Mouse (Mus musculus) erythroid progenitor cell, adult 5-6 weeks (primary cell): Measurements from ENCODE around the gene Junb. TPM values are rescaled to one million over a fixed set of nuclear protein-coding genes. Genes with fewer than 3 reads are reported as not detected.

Source experiments
- ATAC-seq: replicated peaks from 2 replicates; pipeline ENCODE4 v1.8.0; 2016; ENCODE audit warnings: moderate number of reproducible peaks, mild to moderate bottlenecking, moderate TSS enrichment, inconsistent platforms; ENCODE audit not compliant: poor library complexity, low FRiP score, severe bottlenecking
- total RNA-seq, 2 experiments: library from RNA; stranded (forward) in 1 of 2; stranded (reverse) in 1 of 2; fragments of 150-400 nt in 1 of 2; fragments of 186-747, 209-891 nt in 1 of 2; gene quantifications; 2 replicates each; pipeline versions ENCODE4 v1.2.3 to v1.2.4; 2015 to 2017; ENCODE audit warnings: low replicate concordance in 2 of 2

Junb gene
- total RNA-seq, 2 experiments from 2014 or later, result 8.0 to 10.4 TPM

GRCm38 (mm10) chr8:84945633-84946527 lies 32.6 kb downstream of the Junb start:
- no peak for ATAC-seq

DNA sequence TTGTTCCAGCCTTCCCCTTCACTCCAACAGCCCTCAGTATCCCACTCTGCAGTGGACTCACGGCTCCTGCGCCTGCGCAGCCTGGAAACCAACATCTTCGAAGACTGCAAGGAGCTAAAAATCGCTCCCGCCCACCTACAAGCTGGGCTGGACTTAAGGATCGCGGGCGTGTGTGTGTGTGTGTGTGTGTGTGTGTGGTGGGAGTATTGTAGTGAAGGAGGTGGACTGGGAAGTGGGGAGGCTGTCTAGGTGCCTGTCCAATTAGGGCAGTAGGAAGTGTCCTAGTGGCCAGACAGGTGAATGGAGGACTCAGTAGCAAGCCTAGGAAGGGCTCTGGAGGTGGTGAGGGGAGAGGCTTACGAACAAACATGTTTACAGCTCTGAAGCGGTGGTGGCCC lies 33.3 kb downstream of the Junb start:
- ATAC-seq, result no peak

DNA sequence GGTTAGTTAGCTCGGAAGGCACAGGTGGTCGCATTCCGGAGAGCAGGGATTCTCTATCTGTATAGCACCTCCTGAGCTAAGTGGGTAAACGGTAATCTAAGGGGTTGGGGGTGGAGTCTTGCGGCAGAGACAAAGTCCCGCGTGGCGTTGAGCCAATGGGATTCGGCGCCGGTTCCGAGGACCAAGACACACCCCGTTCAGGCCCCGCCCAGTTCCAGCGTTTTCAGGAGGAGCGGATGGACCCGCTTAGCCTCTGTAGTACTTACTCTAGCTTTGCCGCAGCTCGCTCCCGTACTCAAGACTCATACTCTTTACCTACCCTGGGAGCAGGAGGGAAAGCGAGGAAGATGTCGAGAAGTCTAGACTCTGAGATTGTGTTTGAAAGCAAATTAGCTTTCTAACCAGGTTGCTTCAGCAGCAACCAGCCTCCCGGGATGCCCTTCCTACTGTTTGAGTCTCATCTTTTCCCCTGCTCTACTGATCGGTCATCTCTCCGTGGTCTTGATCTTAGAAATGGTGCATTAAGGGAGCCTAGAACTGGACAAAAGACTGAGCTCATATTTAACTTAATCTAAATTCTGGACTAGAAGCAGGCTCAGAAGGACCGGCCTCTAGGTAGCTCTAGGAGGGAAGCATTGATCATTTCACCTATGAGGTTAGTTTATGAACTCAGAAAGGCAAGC lies 33.9 kb downstream of the Junb start:
- peak; percentile 95 for ATAC-seq

DNA sequence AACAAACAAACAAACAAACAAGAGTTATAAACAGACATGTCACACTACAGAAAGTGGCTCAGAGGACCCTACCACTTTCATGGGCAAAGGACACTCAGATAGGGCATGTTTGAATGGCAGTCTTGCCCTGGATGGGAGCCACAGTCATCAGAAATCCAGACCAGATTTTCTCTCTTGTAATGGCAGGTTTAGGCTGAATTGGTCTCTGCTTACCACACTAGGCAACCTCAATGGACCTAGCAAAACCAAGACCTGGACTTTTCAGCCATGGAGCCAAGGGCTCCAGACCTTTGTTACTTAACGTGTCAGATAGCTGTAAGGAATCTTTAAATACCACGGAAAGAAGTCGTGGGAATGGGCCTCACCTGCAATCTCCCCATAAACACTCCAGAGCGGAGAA lies 34.8 kb downstream of the Junb start:
- ATAC-seq, result no peak

DNA sequence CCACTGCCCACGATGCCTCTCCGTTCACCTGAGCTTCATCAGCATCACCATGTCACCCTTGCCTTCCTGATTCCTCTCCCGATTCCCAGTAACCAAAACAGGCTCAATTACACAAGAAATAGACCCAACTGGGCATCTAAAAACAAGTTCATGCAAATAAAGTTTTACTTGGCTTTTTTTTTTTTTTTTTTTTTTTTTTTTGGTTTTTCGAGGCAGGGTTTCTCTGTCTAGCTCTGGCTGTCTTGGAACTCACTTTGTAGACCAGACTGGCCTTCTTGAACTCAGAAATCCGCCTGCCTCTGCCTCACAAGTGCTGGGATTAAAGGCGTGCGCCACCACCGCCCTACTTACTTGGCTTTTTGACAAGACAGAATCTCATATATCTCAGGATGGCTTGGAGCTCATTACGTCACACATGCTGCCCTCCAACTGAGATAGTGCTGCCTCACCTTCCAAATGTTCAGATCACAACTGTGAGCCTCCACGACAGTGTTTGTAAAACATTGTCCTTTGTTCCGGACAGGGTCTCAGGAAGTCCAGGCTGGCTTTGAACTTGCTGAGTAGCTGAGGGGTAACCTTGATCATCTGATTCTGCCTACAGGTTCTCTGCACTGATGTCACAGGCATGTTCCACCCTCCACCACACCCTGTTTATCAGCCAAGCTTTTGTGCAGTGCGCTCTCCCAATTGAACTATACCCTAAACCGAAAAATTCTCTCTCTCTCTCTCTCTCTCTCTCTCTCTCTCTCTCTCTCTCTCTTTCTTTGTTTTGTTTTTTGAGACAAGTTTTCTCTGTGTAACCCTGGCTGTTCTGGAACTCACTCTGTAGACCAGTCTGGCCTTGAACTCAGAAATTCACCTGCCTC lies 40.7 kb downstream of the Junb start:
- no peak for ATAC-seq

- ATAC-seq, result peak; percentile 80
Observed at GRCm38 (mm10) chr8:84936962-84937546, 41.5 kb downstream of the Junb start, which contains the start of gene Mast1. Gene Mast1, minus strand, starts transcription at chr8:84937359.

GRCm38 (mm10) chr8:84936041-84936961 lies 42.2 kb downstream of the Junb start:
- ATAC-seq, result no peak

DNA sequence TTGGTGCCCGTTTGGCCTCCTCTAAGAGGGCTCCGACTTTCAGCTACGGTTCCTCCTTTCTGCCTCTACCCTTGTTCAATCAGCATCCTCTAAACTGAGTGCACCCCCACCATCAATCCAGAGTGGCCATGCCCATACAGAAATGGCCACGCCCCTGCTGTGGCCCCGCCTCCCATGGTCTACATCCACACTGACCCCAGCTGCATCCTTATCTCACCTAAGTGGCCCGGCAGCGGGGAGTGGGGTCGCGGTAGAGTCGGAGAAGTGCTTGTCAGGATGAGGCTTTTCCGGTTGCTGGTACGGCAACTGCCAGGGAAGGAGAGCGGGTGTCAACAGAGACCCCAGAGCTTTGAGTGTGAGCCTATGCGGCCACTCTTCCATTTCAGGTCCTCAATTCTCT lies 43.0 kb downstream of the Junb start:
- no peak for ATAC-seq

DNA sequence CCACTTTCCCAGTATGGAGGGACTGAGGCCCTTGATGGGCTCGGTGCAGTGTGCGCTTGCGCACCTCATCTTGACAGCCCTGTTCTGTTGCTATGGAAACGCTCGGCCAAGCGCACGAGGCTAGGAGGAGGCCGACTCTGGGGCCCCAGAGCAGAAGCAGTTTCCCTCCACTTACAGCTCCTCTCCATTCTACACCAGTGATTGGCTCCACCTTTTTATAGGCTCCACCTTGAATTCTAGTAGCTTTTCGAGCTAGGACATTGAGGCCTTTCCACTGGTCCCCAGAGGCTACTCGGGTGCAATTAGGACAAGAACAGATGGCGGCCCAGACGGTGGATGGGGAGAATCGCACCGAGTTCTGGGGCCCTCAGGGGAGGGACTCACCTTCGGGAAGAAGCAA lies 43.7 kb downstream of the Junb start:
- ATAC-seq, result no peak

- no peak for ATAC-seq
Observed at GRCm38 (mm10) chr8:84933767-84934559, 44.6 kb downstream of the Junb start.

DNA sequence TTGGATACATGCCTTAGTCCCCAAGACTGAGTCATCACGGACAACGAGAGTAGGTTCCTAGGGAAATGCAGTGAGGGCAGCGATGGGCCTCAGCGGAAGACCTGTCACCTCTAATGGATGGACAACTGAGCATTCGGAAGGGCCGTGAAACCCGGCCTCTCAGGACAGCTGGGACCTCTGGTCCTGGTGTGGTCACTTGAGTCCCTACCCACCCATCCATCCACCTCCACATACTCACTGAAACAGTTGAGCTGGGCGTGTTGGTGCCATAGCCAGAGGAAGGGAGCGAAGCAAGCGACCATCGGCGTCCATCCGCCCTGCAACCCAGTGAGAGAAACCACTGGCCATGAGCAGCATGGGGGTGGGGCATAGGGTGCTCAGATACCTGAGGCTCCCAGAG lies 47.9 kb downstream of the Junb start:
- ATAC-seq, result no peak

DNA sequence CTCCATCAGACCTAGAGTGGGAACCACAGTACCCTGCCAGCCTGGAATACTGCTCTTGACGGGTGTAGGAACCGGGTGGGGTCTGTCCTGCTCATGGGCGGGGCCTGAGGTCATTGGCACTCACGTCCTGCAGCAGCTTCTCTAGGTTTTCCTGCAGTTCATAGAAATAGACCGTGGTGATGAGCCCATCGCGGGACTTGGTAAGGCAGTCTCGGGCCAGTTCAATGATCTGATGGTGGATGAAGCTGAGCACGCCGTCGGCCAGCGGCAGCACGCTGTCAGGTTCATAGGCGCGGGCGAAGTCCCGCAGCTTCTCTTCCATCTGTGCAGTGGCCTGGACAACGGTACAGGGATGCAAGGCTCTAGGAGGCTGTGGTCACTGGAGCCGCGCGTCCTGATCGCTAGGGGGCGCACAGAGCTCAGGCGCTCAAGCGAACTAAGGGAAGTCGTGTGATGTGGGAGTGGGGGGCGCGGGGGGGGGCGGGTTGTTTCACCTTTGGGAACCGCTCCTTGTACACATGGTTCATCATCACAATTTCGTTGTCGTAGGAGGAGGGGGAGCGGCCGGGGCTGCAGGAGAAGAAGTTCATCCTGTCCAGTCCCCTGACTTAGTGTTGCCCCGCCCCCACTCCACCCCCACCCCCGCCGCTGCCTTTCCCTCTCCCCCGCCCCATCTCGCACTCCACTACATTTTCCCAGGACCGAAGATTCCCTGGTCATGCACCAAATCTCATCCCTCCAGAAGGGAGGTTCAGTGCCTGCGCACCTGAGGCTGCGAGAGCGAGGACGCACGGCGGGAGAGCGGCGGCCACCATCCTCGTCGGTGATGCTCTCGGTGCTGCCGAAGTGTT lies 49.8 kb downstream of the Junb start:
- ATAC-seq, result peak; percentile 89

DNA sequence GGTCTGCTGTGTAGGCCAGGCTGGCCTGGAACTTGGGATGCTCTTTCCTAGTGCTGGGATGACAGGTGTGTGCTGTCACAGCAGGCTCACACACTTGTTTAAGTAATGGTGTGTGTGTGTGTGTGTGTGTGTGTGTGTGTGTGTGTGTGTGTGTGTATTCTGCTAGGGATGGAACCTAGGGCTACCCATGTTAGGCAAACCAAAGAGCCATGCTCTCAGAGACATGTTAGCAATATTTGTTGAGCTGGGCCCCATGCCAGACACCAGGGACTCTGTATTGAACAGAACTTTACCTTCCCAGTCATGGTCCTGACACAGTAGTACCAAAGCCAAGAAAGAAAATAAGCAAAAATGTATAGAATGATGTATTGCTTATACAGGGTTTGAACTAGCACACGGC lies 51.0 kb downstream of the Junb start:
- no peak for ATAC-seq

DNA sequence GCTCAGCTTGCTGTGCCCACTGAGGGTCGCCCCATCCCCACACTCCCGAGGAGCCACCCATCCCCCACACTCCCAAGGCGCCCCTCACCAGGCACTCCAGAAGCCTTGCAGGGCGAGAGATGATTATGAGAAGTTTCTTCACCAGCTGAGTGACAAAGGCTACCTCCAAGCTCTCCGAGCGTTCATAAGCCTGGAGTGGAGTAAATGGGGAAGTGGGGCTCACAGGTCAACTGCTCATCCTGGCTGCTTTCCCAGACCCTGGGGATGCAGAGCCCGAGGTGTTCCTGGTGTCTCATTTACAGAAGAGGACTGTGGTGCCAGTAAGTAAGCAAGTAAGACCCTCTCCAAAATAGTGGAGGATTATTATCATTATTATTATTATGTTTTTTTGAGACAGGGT lies 53.0 kb downstream of the Junb start:
- ATAC-seq, result no peak
